Mouse (Mus musculus): ENCODE measurements around the gene Pak1. TPM values are rescaled to one million over a fixed set of nuclear protein-coding genes. Genes with fewer than 3 reads are reported as not detected.

Pak1 gene
- polyA plus RNA-seq, 1 experiment from 2014 or later: 26.0 TPM

DNA sequence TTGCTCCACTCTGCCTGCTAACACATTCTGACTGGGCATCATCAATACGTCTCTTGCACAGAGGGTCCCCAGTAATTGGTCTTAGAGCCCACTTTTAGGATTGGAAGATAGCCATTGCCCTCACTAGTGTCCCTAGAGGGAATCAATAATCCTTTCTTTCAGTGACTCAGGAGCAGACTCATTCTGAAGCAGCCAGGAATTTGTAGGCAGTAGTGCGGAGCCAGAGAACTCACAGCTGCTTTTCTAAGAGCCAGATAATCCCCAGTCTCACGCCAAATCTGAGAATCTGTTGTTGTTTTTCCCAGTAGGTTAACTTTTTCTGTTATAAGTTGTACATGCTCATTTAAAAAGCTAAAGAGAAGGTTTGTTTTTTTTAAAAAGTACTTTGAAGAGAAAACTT, 13.0 kb upstream of the Pak1 start:
- 38% methylated on average over 3 of the region's 3 CpGs for WGBS
- Histone ChIP-seq H3K36me3 (ENCODE audit: control insufficient read depth, insufficient read depth, low read length) (no peaks in the 10 kb centered on the region), H3K27me3 (ENCODE audit: control insufficient read depth, insufficient read depth, low read length) (no peaks in the 10 kb centered on the region), H3K9ac (ENCODE audit: low read length) (no peak overlapping the region), H3K4me1 (ENCODE audit: control insufficient read depth, insufficient read depth, low read length) (no peaks in the 10 kb centered on the region), H3K27ac (ENCODE audit: low read length) (no peak overlapping the region), H3K4me3 (replicated peaks; ENCODE audit: low read length) (no peak overlapping the region), H3K9me3 (replicated peaks; ENCODE audit: control insufficient read depth, low read length) (no peaks in the 10 kb centered on the region), H3K4me2 (ENCODE audit: low read depth, low read length) (no peak overlapping the region)
- ATAC-seq (ENCODE audit: insufficient read depth, low FRiP score): no peak

DNA sequence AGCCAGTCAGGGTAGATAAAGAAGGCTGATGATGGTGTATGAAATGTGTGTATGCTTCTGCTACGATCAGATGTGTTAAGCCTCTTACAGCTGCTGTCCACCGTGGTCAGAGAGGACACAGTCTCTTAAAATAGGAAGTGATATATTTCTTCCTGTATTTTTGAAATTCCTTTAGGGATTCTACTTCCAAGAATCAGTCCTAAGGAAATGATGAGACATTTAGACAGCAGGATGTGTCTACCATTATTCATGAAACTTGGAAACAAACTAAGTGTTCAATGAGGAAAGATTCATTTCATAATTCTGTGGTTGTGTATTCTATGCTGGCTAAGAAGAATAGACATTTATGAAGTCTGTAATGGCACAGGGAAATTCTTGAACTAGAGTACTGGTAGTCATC, 12.4 kb upstream of the Pak1 start:
- WGBS: 51% methylated on average over 2 of the region's 2 CpGs
- Histone ChIP-seq H3K4me1 (ENCODE audit: control insufficient read depth, insufficient read depth, low read length) (no peaks in the 10 kb centered on the region), H3K9ac (ENCODE audit: low read length) (no peak overlapping the region), H3K9me3 (replicated peaks; ENCODE audit: control insufficient read depth, low read length) (no peaks in the 10 kb centered on the region), H3K27me3 (ENCODE audit: control insufficient read depth, insufficient read depth, low read length) (no peaks in the 10 kb centered on the region), H3K4me3 (replicated peaks; ENCODE audit: low read length) (no peak overlapping the region), H3K4me2 (ENCODE audit: low read depth, low read length) (no peak overlapping the region), H3K27ac (ENCODE audit: low read length) (no peak overlapping the region), H3K36me3 (ENCODE audit: control insufficient read depth, insufficient read depth, low read length) (no peaks in the 10 kb centered on the region)
- ATAC-seq (ENCODE audit: insufficient read depth, low FRiP score): no peak

DNA sequence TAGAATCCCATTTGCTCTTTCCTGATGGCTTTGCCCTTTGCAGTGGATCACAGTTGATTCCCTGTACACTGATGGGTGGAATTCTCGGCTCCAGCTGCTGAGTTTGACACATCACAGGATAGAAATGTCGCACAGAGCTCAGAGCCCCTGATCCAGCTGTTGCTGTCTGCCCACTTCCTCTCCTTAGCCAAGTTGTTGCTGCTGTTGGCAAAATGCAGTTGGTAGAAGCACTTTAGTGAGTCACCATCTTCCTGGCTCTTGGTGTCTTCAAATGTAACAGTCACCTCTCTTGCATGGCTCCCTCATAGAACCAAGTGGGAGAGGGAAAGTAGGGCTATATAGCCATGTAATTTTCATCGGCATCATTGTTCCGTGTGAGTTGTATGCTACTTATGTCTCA, 11.2 kb upstream of the Pak1 start:
- no peaks in the 10 kb centered on the region for H3K4me1 ChIP-seq (ENCODE audit: control insufficient read depth, insufficient read depth, low read length)
- H3K9me3 ChIP-seq (replicated peaks; ENCODE audit: control insufficient read depth, low read length): no peaks in the 10 kb centered on the region
- H3K36me3 ChIP-seq (ENCODE audit: control insufficient read depth, insufficient read depth, low read length): no peaks in the 10 kb centered on the region
- no peak overlapping the region for H3K9ac ChIP-seq (ENCODE audit: low read length)
- no peak overlapping the region for H3K4me3 ChIP-seq (replicated peaks; ENCODE audit: low read length)
- WGBS: 82% methylated on average over 4 of the region's 4 CpGs
- no peak overlapping the region for H3K27ac ChIP-seq (ENCODE audit: low read length)
- no peaks in the 10 kb centered on the region for H3K27me3 ChIP-seq (ENCODE audit: control insufficient read depth, insufficient read depth, low read length)
- no peak overlapping the region for H3K4me2 ChIP-seq (ENCODE audit: low read depth, low read length)
- ATAC-seq (ENCODE audit: insufficient read depth, low FRiP score): no peak

DNA sequence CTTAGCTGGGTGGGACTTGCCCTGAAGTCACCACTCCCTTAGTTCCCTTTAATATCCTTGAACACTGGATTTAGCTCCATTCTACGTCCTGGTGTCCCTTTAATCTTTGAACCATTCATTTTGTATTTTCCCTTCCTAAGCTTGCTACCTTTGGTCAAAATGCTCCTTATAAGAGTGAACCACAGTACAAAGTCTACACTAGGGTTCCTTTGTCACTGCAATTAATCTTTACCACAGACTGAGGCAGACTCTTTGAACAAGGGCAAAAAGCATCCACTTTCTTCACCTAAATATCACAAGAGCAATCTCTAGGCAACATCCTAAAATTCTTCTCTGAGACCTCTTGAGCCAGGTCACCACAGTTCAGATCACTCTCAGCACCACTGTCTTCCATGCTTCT, 8.1 kb upstream of the Pak1 start:
- Histone ChIP-seq H3K27me3 (ENCODE audit: control insufficient read depth, insufficient read depth, low read length) (no peaks in the 10 kb centered on the region), H3K27ac (ENCODE audit: low read length) (no peak overlapping the region), H3K9ac (ENCODE audit: low read length) (no peak overlapping the region), H3K4me1 (ENCODE audit: control insufficient read depth, insufficient read depth, low read length) (no peaks in the 10 kb centered on the region), H3K4me3 (replicated peaks; ENCODE audit: low read length) (no peak overlapping the region), H3K9me3 (replicated peaks; ENCODE audit: control insufficient read depth, low read length) (no peaks in the 10 kb centered on the region), H3K36me3 (ENCODE audit: control insufficient read depth, insufficient read depth, low read length) (no peaks in the 10 kb centered on the region), H3K4me2 (ENCODE audit: low read depth, low read length) (no peak overlapping the region)
- no peak for ATAC-seq (ENCODE audit: insufficient read depth, low FRiP score)
- 70% methylated on average over 1 of the region's 1 CpGs for WGBS

DNA sequence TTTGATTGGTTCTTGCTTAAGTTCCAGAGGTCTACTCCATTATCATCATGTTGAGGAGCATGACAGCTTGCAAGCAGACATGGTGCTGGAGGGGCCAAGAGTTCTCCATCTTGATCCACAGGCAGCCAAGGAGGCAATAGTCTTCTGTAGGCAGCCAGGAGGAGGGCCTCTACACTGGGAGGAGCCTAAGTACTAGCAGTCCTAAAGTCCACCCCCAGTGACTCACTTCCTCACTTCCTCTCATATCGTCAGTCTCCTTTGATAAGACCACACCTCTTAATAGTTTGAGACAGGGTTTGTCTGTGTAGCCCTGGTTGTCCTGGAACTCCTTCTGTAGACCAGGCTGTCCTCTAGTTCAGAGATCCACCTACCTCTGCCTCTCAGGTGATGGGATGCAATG, 7.5 kb upstream of the Pak1 start:
- H3K27me3 ChIP-seq (ENCODE audit: control insufficient read depth, insufficient read depth, low read length): no peaks in the 10 kb centered on the region
- ATAC-seq (ENCODE audit: insufficient read depth, low FRiP score): no peak
- no peak overlapping the region for H3K4me2 ChIP-seq (ENCODE audit: low read depth, low read length)
- H3K4me3 ChIP-seq (replicated peaks; ENCODE audit: low read length): no peak overlapping the region
- H3K4me1 ChIP-seq (ENCODE audit: control insufficient read depth, insufficient read depth, low read length): no peaks in the 10 kb centered on the region
- H3K36me3 ChIP-seq (ENCODE audit: control insufficient read depth, insufficient read depth, low read length): no peaks in the 10 kb centered on the region
- no peaks in the 10 kb centered on the region for H3K9me3 ChIP-seq (replicated peaks; ENCODE audit: control insufficient read depth, low read length)
- no peak overlapping the region for H3K27ac ChIP-seq (ENCODE audit: low read length)
- no peak overlapping the region for H3K9ac ChIP-seq (ENCODE audit: low read length)
- WGBS: 63% methylated on average over 1 of the region's 1 CpGs

DNA sequence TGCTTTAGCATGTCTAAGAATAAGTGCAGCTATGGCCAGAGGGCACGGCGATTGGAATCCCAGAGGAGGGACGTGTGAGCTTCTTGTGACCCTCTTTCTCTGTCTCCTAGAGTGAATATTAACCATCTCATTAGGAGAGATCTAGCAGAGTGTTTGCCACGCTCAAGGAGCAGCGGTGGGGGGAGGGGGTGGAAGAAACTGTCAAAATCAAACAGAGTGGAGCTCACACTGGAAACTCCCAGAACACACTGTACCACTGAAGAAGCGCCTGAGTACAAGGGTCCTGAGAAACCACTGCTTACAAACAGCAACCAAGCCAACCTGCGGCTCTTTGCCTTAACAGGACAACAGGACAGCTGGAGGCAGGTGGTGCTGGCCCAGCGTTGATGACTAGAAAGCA, 6.8 kb upstream of the Pak1 start:
- Histone ChIP-seq H3K4me2 (ENCODE audit: low read depth, low read length) (no peak overlapping the region), H3K27ac (ENCODE audit: low read length) (no peak overlapping the region), H3K9me3 (replicated peaks; ENCODE audit: control insufficient read depth, low read length) (no peaks in the 10 kb centered on the region), H3K4me1 (ENCODE audit: control insufficient read depth, insufficient read depth, low read length) (no peaks in the 10 kb centered on the region), H3K9ac (ENCODE audit: low read length) (no peak overlapping the region), H3K27me3 (ENCODE audit: control insufficient read depth, insufficient read depth, low read length) (no peaks in the 10 kb centered on the region), H3K4me3 (replicated peaks; ENCODE audit: low read length) (no peak overlapping the region), H3K36me3 (ENCODE audit: control insufficient read depth, insufficient read depth, low read length) (no peaks in the 10 kb centered on the region)
- ATAC-seq (ENCODE audit: insufficient read depth, low FRiP score): no peak
- 65% methylated on average over 8 of the region's 8 CpGs for WGBS

DNA sequence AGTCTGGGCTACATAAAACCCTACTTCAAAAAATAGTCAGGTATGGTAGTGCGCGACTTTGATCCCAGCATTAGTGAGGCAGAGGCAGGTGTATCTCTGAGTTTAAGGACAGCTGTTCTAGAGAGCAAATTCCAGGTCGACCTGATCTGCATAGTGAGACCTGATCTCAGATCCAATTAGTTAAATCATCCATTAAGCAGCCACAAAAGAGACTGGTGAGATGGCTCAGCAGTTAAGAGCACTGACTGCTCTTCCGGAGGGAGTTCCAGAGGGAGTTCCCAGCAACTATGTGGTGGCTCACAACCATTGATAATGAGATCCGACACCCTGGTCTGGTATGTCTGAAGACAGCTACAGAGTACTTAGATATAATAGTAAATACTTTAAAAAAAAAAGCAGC, 4.8 kb upstream of the Pak1 start:
- H3K9me3 ChIP-seq (replicated peaks; ENCODE audit: control insufficient read depth, low read length): no peaks in the 10 kb centered on the region
- no peaks in the 10 kb centered on the region for H3K27me3 ChIP-seq (ENCODE audit: control insufficient read depth, insufficient read depth, low read length)
- WGBS: 59% methylated on average over 5 of the region's 5 CpGs
- no peak overlapping the region for H3K4me2 ChIP-seq (ENCODE audit: low read depth, low read length)
- H3K9ac ChIP-seq (ENCODE audit: low read length): no peak overlapping the region
- no peak for ATAC-seq (ENCODE audit: insufficient read depth, low FRiP score)
- no peaks in the 10 kb centered on the region for H3K36me3 ChIP-seq (ENCODE audit: control insufficient read depth, insufficient read depth, low read length)
- no peak overlapping the region for H3K27ac ChIP-seq (ENCODE audit: low read length)
- no peaks in the 10 kb centered on the region for H3K4me1 ChIP-seq (ENCODE audit: control insufficient read depth, insufficient read depth, low read length)
- H3K4me3 ChIP-seq (replicated peaks; ENCODE audit: low read length): no peak overlapping the region

DNA sequence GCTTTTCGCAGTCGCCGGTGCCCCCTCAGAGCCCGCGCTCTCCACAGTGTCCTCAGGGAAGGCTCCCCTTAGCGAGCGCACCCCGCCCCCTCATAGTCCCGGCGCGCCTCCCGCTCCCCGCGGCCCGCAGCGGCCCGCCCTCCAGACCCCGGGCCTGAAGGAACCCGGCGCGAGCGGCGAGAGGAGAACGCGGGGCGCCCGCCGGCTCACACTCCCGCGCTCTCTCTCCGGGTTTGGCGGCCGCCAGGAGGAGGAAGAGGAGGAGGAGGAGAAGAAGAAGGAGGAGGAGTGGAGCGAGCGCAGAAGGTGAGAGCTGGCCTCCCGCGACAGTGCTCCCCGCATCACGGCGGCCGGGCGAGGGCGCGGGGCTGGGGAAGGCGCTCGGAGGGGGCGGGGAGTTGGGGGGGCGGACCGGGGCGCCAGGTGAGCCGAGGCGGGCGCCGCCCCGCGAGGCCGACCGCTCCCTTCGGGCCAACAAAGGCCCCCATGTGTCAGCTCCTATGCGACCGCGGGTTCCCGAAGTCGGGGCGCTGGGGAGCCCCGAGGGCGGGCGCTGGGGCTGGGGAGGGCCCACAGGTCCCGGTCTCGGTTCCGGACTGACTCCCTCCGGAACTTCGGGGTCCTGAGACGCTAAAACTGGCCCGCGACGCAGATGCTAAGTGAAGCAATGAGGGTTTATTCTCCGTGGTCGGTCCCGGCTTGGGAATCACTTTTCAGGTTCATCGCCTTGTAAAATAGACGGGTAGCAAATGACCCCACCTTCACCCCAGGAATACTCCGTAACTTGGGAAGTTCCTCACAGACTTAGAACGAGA, 535 bp downstream of the Pak1 start:
- Histone ChIP-seq H3K27ac (ENCODE audit: low read length) (peak overlapping the region; percentile 82), H3K9me3 (replicated peaks; ENCODE audit: control insufficient read depth, low read length) (no peaks in the 10 kb centered on the region), H3K4me2 (ENCODE audit: low read depth, low read length) (peak overlapping the region; percentile 92), H3K9ac (ENCODE audit: low read length) (peak overlapping the region; percentile 89), H3K4me3 (replicated peaks; ENCODE audit: low read length) (peak overlapping the region; percentile 83), H3K4me1 (ENCODE audit: control insufficient read depth, insufficient read depth, low read length) (peaks cover 10% of the 10 kb centered on the region), H3K36me3 (ENCODE audit: control insufficient read depth, insufficient read depth, low read length) (no peaks in the 10 kb centered on the region), H3K27me3 (ENCODE audit: control insufficient read depth, insufficient read depth, low read length) (no peaks in the 10 kb centered on the region)
- under 1% methylated on average over 57 of the region's 84 CpGs for WGBS
- ATAC-seq (ENCODE audit: insufficient read depth, low FRiP score): peak; percentile 81

DNA sequence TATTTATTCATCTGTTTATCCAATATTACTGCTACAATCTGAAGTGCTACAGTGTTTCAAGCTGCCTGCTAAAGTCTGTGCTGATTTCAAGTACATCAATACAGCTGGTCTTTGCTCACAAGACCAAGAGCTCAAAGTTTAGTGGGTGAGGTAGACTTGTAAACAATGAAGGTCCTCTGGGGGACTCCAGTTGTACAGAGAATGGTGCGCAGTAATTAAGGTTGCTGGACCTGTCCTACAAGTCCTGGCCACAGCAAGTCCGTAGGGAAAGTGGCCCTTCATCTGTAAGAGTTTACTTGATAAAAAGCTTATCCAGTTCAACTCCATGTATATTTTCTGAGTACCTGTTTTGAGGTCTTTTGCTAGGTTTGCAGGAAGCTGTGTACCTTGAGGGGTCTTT, 1.9 kb downstream of the Pak1 start:
- H3K36me3 ChIP-seq (ENCODE audit: control insufficient read depth, insufficient read depth, low read length): no peaks in the 10 kb centered on the region
- H3K9ac ChIP-seq (ENCODE audit: low read length): no peak overlapping the region
- H3K27me3 ChIP-seq (ENCODE audit: control insufficient read depth, insufficient read depth, low read length): no peaks in the 10 kb centered on the region
- H3K27ac ChIP-seq (ENCODE audit: low read length): peak overlapping the region; percentile 83
- H3K4me3 ChIP-seq (replicated peaks; ENCODE audit: low read length): peak overlapping the region; percentile 28; the same call in 1 of the 2 replicates
- WGBS: 48% methylated on average over 2 of the region's 2 CpGs
- no peaks in the 10 kb centered on the region for H3K9me3 ChIP-seq (replicated peaks; ENCODE audit: control insufficient read depth, low read length)
- peak; percentile 70; the same call in 1 of the 2 replicates for ATAC-seq (ENCODE audit: insufficient read depth, low FRiP score)
- peaks cover 10% of the 10 kb centered on the region for H3K4me1 ChIP-seq (ENCODE audit: control insufficient read depth, insufficient read depth, low read length)
- H3K4me2 ChIP-seq (ENCODE audit: low read depth, low read length): peak overlapping the region; percentile 92
